Mouse (Mus musculus) midbrain, embryonic 16.5 days (tissue): ENCODE measurements around the gene Arid5a. TPM values are rescaled to one million over a fixed set of nuclear protein-coding genes. Genes with fewer than 3 reads are reported as not detected.

ENCODE experiments used
- ATAC-seq: fragments of 200-750 bp; cut with Nextera tagmentation; 2 replicates; pipeline ENCODE4 v1.8.0; 2017; ENCODE audit warnings: moderate TSS enrichment
- H3K27ac ChIP-seq: fragments of 300-500 bp; sonication (generic); 2 replicates; pipeline ENCODE4 v1.5.1; 2014; ENCODE audit warnings: mild to moderate bottlenecking, low read length, mixed read lengths
- H3K27me3 ChIP-seq: fragments of 300-500 bp; sonication (generic); 2 replicates; pipeline ENCODE4 v1.6.1; 2014; ENCODE audit warnings: low read depth, low read length, mixed read lengths; ENCODE audit not compliant: control insufficient read depth, insufficient read depth
- H3K36me3 ChIP-seq: fragments of 300-500 bp; sonication (generic); 2 replicates; pipeline ENCODE4 v1.6.1; 2014; ENCODE audit warnings: mild to moderate bottlenecking, low read length, moderate library complexity, mixed read lengths; ENCODE audit not compliant: control insufficient read depth, insufficient read depth
- H3K4me1 ChIP-seq: fragments of 300-500 bp; sonication (generic); 2 replicates; pipeline ENCODE4 v1.6.1; 2014; ENCODE audit warnings: mild to moderate bottlenecking, low read length, mixed read lengths; ENCODE audit not compliant: control insufficient read depth, insufficient read depth
- H3K4me2 ChIP-seq: fragments of 300-500 bp; sonication (generic); 2 replicates; pipeline ENCODE4 v1.6.1; 2014; ENCODE audit warnings: mild to moderate bottlenecking, low read length, mixed read lengths
- H3K4me3 ChIP-seq: fragments of 300-500 bp; sonication (generic); 2 replicates; pipeline ENCODE4 v1.5.1; 2014; ENCODE audit warnings: low read depth, mild to moderate bottlenecking, low read length, moderate library complexity, mixed read lengths
- H3K9ac ChIP-seq: fragments of 300-500 bp; sonication (generic); 2 replicates; pipeline ENCODE4 v1.6.1; 2014; ENCODE audit warnings: low read depth, low read length, mixed read lengths
- H3K9me3 ChIP-seq: fragments of 300-500 bp; sonication (generic); replicated peaks from 2 replicates; pipeline ENCODE4 v1.6.1; 2014; ENCODE audit warnings: mild to moderate bottlenecking, low read length, mixed read lengths; ENCODE audit not compliant: control insufficient read depth, poor library complexity, severe bottlenecking
- WGBS: fragments of 180-500 bp; shearing (Covaris S2); extraction: QIAGEN DNeasy Blood & Tissue Kit; methylation state at CpG from one replicate; pipeline ENCODE4 v1.1.7; 2014; 5-methylcytosine and 5-hydroxymethylcytosine counted together
- polyA plus RNA-seq: library from polyadenylated mRNA; unstranded; fragments of >200 nt; fragmentation: Nextera tagmentation; extraction: Ambion mirVana; gene quantifications from 2 replicates; pipeline ENCODE4 v1.2.1, GENCODE M21; 2015

The Arid5a gene
- polyA plus RNA-seq, 1 experiment from 2014 or later, result 2.8 TPM

DNA sequence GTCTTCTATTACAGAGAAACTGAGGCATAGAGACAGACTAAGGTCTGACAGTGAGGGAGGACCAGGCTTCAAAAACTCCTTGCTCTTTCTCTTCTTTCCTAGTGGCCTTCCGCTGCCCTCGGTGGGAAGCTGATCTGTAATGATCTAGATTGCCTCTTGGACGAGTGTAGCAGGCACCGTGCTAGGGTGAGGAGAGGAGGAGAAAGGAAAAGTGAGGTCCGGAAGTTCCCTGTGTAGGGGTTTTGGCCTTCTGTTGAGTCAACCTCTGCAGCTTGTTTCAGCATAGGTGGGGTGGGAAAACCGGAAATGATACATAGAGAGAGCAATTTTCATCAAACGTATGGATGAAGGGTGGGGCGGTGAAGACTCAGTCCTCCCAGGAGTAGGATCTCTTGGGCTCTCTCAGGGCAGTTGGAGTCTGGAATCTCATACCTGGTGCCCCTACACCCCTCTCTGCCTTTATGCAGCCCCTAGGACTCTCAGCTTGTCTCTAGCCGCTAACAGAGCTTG is 1.5 kb downstream of the Arid5a start:
- Histone ChIP-seq H3K9ac (no peak overlapping the region), H3K27me3 (peaks cover 7% of the 10 kb centered on the region), H3K9me3 (no peaks in the 10 kb centered on the region), H3K4me2 (no peak overlapping the region), H3K4me3 (no peak overlapping the region), H3K36me3 (no peaks in the 10 kb centered on the region), H3K4me1 (peaks cover 6% of the 10 kb centered on the region; the same call in 1 of the 2 replicates), H3K27ac (no peak overlapping the region)
- WGBS, result 62% methylated on average over 9 of the region's 9 CpGs
- no peak for ATAC-seq

DNA sequence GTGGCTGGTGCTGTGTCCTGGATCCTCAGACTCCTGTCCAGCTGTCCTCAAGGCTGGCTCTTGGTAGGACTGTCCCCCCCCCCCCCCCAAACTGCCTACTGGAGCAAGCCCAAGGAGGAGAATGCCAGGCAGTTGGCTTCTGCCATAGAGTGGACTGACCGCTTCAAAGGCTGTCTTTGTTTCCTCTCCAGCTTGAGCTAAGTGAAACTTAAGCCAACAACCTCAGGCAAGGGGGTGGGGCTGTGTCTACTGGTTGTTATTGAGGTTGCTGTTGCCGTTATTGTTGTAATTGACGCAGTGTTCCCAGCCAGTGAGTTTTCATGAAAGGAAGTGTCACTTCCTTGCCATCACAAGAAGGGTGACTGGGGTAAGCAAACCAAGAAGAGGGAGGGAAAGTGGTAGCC is 2.0 kb downstream of the Arid5a start:
- Histone ChIP-seq H3K9me3 (no peaks in the 10 kb centered on the region), H3K36me3 (no peaks in the 10 kb centered on the region), H3K4me2 (no peak overlapping the region), H3K9ac (no peak overlapping the region), H3K4me1 (peaks cover 6% of the 10 kb centered on the region; the same call in 1 of the 2 replicates), H3K27ac (no peak overlapping the region), H3K27me3 (peaks cover 7% of the 10 kb centered on the region), H3K4me3 (no peak overlapping the region)
- WGBS, result 26% methylated on average over 3 of the region's 3 CpGs
- no peak for ATAC-seq

DNA sequence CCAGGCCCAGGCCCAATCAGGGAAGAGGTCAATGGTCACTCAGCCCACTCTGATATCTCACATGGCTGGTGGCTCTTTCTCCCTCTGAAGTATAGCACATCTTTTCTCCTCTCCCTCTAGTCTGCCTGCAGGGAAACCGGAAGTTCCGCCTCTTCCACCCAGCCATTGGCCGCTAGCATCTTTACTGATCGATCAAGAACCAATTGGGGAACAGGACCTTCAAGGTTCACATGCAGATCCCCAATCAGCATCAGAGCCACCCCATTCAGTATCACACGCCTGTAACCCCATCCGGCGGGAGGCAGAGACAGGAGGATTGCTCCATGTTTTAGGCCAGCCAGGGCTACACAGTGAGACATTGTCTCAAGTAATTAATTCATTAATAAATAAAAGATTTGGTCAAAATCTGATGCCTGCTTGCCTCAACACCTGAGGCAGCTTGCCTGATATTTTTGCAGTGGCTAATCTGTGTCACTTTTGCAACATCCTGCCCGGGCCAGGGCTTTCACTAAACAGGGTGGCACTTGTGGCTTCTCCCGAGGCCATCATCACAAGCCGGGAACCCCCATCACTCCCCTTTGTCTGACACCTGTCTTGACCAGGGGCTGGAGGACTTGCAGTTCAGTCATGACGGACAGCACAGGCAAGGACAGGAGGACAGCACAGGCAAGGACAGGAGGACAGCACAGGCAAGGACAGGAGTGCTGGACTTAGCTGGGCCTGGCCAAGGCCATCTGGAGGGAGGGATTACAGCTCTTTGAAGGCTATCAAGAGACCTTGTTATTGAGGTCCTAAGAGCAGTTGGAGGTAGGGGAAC is 7.6 kb downstream of the Arid5a start:
- no peak overlapping the region for H3K27ac ChIP-seq
- no peaks in the 10 kb centered on the region for H3K4me1 ChIP-seq
- H3K27me3 ChIP-seq, result no peaks in the 10 kb centered on the region
- H3K9me3 ChIP-seq, result no peaks in the 10 kb centered on the region
- no peaks in the 10 kb centered on the region for H3K36me3 ChIP-seq
- no peak overlapping the region for H3K9ac ChIP-seq
- no peak overlapping the region for H3K4me2 ChIP-seq
- H3K4me3 ChIP-seq, result no peak overlapping the region
- WGBS, result 89% methylated on average over 11 of the region's 11 CpGs
- no peak for ATAC-seq

DNA sequence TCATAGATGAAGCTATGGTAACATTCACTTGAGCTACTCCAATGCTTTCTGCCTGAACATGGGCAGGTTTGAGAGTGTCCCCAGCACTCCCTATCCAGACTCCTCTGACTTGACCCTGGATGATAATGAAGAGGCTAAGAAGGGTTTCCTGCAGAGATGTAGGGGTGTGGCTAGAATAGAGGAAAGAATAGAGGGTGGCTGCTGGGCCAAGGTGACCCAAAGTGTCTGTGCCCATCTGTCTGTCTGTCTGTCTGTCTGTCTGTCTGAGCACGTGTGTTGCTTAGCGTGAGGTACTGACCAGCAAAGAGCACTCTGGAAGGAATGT is 8.2 kb downstream of the Arid5a start:
- H3K4me2 ChIP-seq, result no peak overlapping the region
- WGBS, result 91% methylated on average over 2 of the region's 2 CpGs
- no peaks in the 10 kb centered on the region for H3K4me1 ChIP-seq
- H3K9ac ChIP-seq, result no peak overlapping the region
- no peak for ATAC-seq
- no peaks in the 10 kb centered on the region for H3K9me3 ChIP-seq
- no peak overlapping the region for H3K27ac ChIP-seq
- no peaks in the 10 kb centered on the region for H3K27me3 ChIP-seq
- H3K4me3 ChIP-seq, result no peak overlapping the region
- no peaks in the 10 kb centered on the region for H3K36me3 ChIP-seq

DNA sequence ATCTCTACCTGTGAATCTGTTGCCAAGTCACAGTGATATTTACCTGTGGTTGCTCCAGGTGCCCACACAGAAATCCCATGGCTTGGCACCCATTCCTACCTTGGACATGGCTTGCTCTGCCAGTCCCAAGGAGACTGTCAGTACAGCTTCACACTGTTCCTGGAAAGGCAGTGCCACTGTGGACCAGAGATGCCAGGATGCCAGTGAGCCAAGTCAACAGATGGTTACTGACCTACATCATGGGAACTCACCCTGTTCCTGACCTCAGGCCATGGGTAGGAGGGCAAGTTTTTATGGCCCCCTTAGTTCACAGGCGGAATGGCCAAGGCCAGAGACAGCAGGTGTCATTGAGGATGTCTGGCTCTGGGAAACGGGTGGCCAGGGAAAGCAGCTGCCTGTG is 13.6 kb downstream of the Arid5a start:
- WGBS, result 88% methylated on average over 2 of the region's 2 CpGs
- ATAC-seq, result no peak

DNA sequence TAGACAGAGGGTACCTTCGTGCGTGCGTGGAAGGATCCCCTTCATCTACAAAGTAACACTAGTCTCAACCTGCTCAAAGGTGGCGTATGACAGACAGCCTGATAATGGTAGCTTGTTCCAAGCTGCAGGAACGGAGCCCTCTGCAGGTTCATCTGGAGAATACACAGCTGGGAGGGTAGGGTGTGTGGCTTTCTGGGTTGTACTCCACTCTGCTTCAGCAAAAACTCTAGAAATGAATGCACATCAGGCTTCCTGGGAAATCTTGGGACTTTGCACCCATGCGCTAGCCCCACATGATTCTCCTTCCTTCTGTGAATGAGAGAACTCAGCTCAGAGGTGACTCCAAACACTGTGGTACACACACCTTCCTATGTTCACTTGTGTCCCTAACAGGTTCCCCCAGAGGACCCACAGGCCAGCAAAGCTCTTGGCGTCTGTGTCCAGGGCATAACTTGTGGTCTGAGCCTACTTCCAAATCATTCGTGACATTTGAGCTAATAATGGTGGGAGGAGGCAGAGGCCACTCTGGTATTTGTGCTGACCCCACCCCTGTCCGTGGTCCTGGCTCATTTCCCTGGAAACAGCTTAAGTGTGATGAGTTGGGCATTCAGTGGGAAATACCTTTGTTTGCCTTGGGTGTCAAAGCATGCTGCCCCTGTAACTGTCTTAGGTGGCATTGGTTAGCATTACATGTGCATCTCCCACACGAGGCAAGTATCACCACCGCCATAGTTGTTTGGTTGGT is 14.5 kb downstream of the Arid5a start:
- Histone ChIP-seq H3K36me3 (no peaks in the 10 kb centered on the region), H3K4me3 (no peak overlapping the region), H3K27me3 (no peaks in the 10 kb centered on the region), H3K9me3 (no peaks in the 10 kb centered on the region), H3K9ac (no peak overlapping the region), H3K27ac (no peak overlapping the region), H3K4me1 (no peaks in the 10 kb centered on the region), H3K4me2 (no peak overlapping the region)
- ATAC-seq, result no peak
- 77% methylated on average over 11 of the region's 11 CpGs for WGBS

More for the DNA sequence above, 13.6 kb downstream of the Arid5a start:
- no peak overlapping the region for H3K4me3 ChIP-seq
- no peak overlapping the region for H3K27ac ChIP-seq
- no peak overlapping the region for H3K9ac ChIP-seq
- no peak overlapping the region for H3K4me2 ChIP-seq
- no peaks in the 10 kb centered on the region for H3K9me3 ChIP-seq
- no peaks in the 10 kb centered on the region for H3K36me3 ChIP-seq
- H3K4me1 ChIP-seq, result no peaks in the 10 kb centered on the region
- H3K27me3 ChIP-seq, result no peaks in the 10 kb centered on the region

DNA sequence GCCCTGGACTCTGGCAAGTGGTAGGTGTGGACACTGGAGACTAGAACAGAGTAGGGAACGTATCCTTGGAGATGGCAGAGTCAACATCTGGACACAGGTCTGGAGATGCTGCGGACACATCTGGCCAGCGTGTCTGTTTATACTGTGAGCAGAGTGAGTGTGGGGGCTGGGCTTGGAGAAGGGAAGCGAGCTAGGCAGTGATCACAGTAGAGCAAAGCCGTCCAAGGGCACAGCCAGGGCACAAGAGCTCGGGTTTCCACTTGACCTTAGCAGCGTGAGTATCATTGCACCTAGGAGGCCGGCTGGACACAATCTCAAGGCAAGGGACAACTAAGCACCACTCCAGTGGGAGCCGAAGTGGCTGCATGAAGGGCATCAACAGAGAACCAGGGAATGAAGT is 15.5 kb downstream of the Arid5a start:
- Histone ChIP-seq H3K27me3 (no peaks in the 10 kb centered on the region), H3K36me3 (no peaks in the 10 kb centered on the region), H3K4me2 (no peak overlapping the region), H3K4me1 (no peaks in the 10 kb centered on the region), H3K27ac (no peak overlapping the region), H3K9ac (no peak overlapping the region), H3K4me3 (no peak overlapping the region), H3K9me3 (no peaks in the 10 kb centered on the region)
- no peak for ATAC-seq
- 86% methylated on average over 9 of the region's 9 CpGs for WGBS

DNA sequence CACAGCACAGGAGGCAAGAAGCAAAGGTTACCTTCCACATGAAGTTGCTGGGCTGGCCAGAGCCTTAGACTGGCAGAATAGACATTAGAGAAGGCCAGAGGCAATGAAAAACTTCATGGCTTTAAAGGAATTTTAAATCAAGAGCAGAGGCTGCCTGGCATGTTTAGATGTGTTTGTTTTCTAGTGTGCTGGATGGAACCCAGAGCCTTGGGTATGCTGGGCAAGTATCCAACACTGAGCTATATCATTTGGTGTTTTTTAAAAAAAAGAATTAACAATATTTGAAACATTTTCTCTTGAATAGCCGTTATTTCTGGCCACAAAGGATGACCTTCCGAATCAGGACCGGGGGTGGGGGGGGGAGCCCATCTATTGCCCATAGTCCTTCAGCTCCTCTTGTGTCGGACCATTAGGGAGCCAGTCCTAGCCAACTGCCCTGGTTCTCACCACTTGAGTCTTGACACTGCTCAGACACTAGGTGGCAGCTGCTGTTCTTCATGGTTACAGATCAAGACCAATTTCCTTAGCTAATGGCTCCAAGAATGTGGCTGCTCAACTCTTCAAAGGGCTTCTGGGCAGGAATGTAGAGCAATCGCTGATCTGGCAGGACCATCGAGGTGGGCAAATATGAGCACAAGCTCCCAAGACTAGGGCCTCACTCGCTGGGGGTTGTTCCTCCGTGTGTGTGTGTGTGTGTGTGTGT is 16.4 kb downstream of the Arid5a start:
- Histone ChIP-seq H3K27ac (no peak overlapping the region), H3K9ac (no peak overlapping the region), H3K9me3 (no peaks in the 10 kb centered on the region), H3K4me2 (no peak overlapping the region), H3K4me3 (no peak overlapping the region), H3K27me3 (no peaks in the 10 kb centered on the region), H3K4me1 (no peaks in the 10 kb centered on the region), H3K36me3 (no peaks in the 10 kb centered on the region)
- ATAC-seq, result peak; percentile 70
- WGBS, result 63% methylated on average over 8 of the region's 8 CpGs
